Comparison of ENCODE assay signal across 8 mouse cellular contexts in the genomic region with DNA sequence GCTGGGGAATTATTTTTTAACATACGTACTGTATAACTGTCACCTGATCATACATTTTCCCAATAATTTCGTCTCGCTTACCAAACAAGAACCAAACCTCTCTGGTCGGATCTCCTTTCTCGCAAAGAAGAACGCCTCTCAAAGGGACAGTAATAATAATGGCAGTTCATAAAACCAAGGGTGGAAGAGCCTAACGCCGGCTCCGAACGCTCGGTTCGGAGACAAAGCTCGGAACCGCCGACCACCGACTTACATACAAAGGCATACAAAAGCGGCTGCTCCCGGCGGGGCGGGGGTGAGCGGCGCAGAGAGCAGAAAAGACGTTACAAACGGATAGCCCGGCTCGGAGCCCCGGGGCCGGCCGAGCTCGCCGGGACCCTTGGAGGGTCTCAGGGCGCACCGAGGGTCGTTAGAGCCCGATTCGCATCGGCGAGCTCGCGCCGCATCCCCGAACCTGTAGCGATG. TPM values are rescaled to one million over a fixed set of nuclear protein-coding genes. Genes with fewer than 3 reads are reported as not detected.
DNase-seq lines count a peak whose midpoint lies in the region; ATAC-seq and TF ChIP-seq lines count a peak whose summit lies in the region.

No protein-coding gene starts in this region.

- H3K4me3 ChIP-seq in gastrocnemius, adult 2 months = peak overlapping the region; percentile 84
- peak overlapping the region; percentile 98 for H3K4me3 ChIP-seq in liver, embryonic 11.5 days (ENCODE audit: low read depth, low read length)
- H3K4me3 ChIP-seq in stomach, embryonic 14.5 days (ENCODE audit: low read depth, low read length) = peak overlapping the region; percentile 99

- peaks cover 10% of the 10 kb centered on the region; the same call in 1 of the 2 replicates for H3K27me3 ChIP-seq in liver, embryonic 11.5 days (replicated peaks; ENCODE audit: control insufficient read depth, insufficient read depth, low read length)
- H3K27me3 ChIP-seq in stomach, embryonic 14.5 days (ENCODE audit: control insufficient read depth, insufficient read depth, low read length) = 0 out of 2 replicates have a peak, but pooled peaks cover 2% of the 10 kb centered on the region

- H3K9ac ChIP-seq in liver, embryonic 11.5 days (ENCODE audit: low read depth, low read length) = peak overlapping the region; percentile 92
- H3K9ac ChIP-seq in stomach, embryonic 14.5 days (replicated peaks; ENCODE audit: low read depth, low read length) = peak overlapping the region; percentile 55

- H3K36me3 ChIP-seq in liver, embryonic 11.5 days (ENCODE audit: control insufficient read depth, insufficient read depth, low read length) = no peaks in the 10 kb centered on the region
- no peaks in the 10 kb centered on the region for H3K36me3 ChIP-seq in stomach, embryonic 14.5 days (ENCODE audit: control insufficient read depth, insufficient read depth, low read length)

- H3K4me2 ChIP-seq in liver, embryonic 11.5 days = peak overlapping the region; percentile 85
- H3K4me2 ChIP-seq in stomach, embryonic 14.5 days (replicated peaks; ENCODE audit: low read depth, low read length) = peak overlapping the region; percentile 65

- H3K9me3 ChIP-seq in liver, embryonic 11.5 days (ENCODE audit: control insufficient read depth, low read length) = no peaks in the 10 kb centered on the region
- H3K9me3 ChIP-seq in stomach, embryonic 14.5 days (ENCODE audit: control insufficient read depth, low read depth, low read length) = no peaks in the 10 kb centered on the region

- peaks cover 12% of the 10 kb centered on the region for H3K4me1 ChIP-seq in liver, embryonic 11.5 days (replicated peaks; ENCODE audit: control insufficient read depth, insufficient read depth, low read length)
- 0 out of 2 replicates have a peak, but pooled peaks cover 3% of the 10 kb centered on the region for H3K4me1 ChIP-seq in stomach, embryonic 14.5 days (ENCODE audit: control insufficient read depth, insufficient read depth, low read length)

- no peak for TF ChIP-seq CTCF in gastrocnemius, adult 2 months (IDR thresholded peaks at IDR 0.05)

- H3K27ac ChIP-seq in gastrocnemius, adult 2 months = peak overlapping the region; percentile 84
- H3K27ac ChIP-seq in liver, embryonic 11.5 days (ENCODE audit: low read depth, low read length) = peak overlapping the region; percentile 62; the same call in 1 of the 2 replicates
- peak overlapping the region; percentile 80 for H3K27ac ChIP-seq in stomach, embryonic 14.5 days (ENCODE audit: low read length)

- DNase-seq in gastrocnemius, adult 2 months = no peak
- DNase-seq in gastrocnemius, adult 8-10 months (ENCODE audit: low spot score in 2 of 2) = no peak
- peak; percentile 29 to 31 for DNase-seq in right cerebral cortex, postnatal 36 days (ENCODE audit: low spot score in 2 of 2)
- no peak for DNase-seq in right cerebral cortex, postnatal 25 days
- DNase-seq in forelimb bud, embryonic 11.5 days (ENCODE audit: low read depth, low spot score) = peak; percentile 11
- peak; percentile 74 for DNase-seq in liver, embryonic 11.5 days (ENCODE audit: low spot score)
- DNase-seq in adrenal gland, adult (ENCODE audit: inconsistent age in 2 of 2, low spot score in 1 of 2) = no peak

- peak; percentile 9; the same call in 1 of the 2 replicates for ATAC-seq in liver, embryonic 11.5 days (replicated peaks; ENCODE audit: low FRiP score)
- ATAC-seq in stomach, embryonic 14.5 days (ENCODE audit: insufficient number of reproducible peaks, insufficient read depth, low FRiP score, low read depth) = no peak

- intact Hi-C loops in gastrocnemius, adult 2 months (cut with DNase I) = no loop called here

- under 1% methylated on average over 43 of the region's 43 CpGs for WGBS in liver, embryonic 11.5 days
- WGBS in stomach, embryonic 14.5 days = under 1% methylated on average over 41 of the region's 43 CpGs

RNA-seq across cellular contexts. Expression of a gene that starts 0.8 kb away (rescaled TPM):
- total RNA-seq in gastrocnemius, adult 2 months (2021) = 10 to 100 TPM; 16.0 to 17.8 TPM
- 10 to 100 TPM; 14.0 to 18.6 (median 15.6) TPM for total RNA-seq in gastrocnemius, adult 8-10 months (2022)
- 50.8 and 53.5 TPM in 2 replicates for polyA plus RNA-seq in liver, embryonic 11.5 days (2014; fragmentation: Nextera tagmentation; extraction: Ambion mirVana)
- polyA plus RNA-seq in stomach, embryonic 14.5 days (2014; fragmentation: Nextera tagmentation; extraction: Ambion mirVana) = 56.3 and 58.3 TPM in 2 replicates

RNA-seq across cellular contexts. Expression of a gene that starts 38.4 kb away (rescaled TPM):
- total RNA-seq in gastrocnemius, adult 2 months (2021) = under 1 TPM in 1 of 2 experiments, not detected in 1; 0.14 TPM
- total RNA-seq in gastrocnemius, adult 8-10 months (2022) = under 1 TPM in 1 of 4 experiments, not detected in 3; 0.18 TPM
- 0.27 and 0.64 TPM in 2 replicates for polyA plus RNA-seq in liver, embryonic 11.5 days (2014; fragmentation: Nextera tagmentation; extraction: Ambion mirVana)
- polyA plus RNA-seq in stomach, embryonic 14.5 days (2014; fragmentation: Nextera tagmentation; extraction: Ambion mirVana) = 4.8 and 5.0 TPM in 2 replicates

RNA-seq across cellular contexts. Expression of a gene that starts 41.9 kb away (rescaled TPM):
- total RNA-seq in gastrocnemius, adult 2 months (2021) = 10 to 100 TPM; 14.2 to 15.9 TPM
- 10 to 100 TPM; 12.1 to 18.0 (median 12.7) TPM for total RNA-seq in gastrocnemius, adult 8-10 months (2022)
- 14.8 and 16.2 TPM in 2 replicates for polyA plus RNA-seq in liver, embryonic 11.5 days (2014; fragmentation: Nextera tagmentation; extraction: Ambion mirVana)
- polyA plus RNA-seq in stomach, embryonic 14.5 days (2014; fragmentation: Nextera tagmentation; extraction: Ambion mirVana) = 49.6 and 54.7 TPM in 2 replicates

Comparison
In these comparisons a context has a peak if more than half of its experiments do, and no peak if none do; other contexts are left out.
1. DNase-seq: peak in right cerebral cortex, postnatal 36 days (2 of 2), forelimb bud, embryonic 11.5 days (single experiment) and liver, embryonic 11.5 days (single experiment); none in gastrocnemius, adult 2 months (single experiment), gastrocnemius, adult 8-10 months (0 of 2), right cerebral cortex, postnatal 25 days (single experiment) and adrenal gland, adult (0 of 2).
2. Peak in every context shown above with its lines, with median percentiles within 50 percentile points of each other: H3K27ac ChIP-seq and H3K4me3 ChIP-seq.